Mouse (Mus musculus) midbrain, embryonic 12.5 days (tissue): ENCODE data around the gene Npc1l1. TPM values are rescaled to one million over a fixed set of nuclear protein-coding genes. Genes with fewer than 3 reads are reported as not detected.

ENCODE experiments used
- polyA plus RNA-seq: library from polyadenylated mRNA; unstranded; fragments of >200 nt; fragmentation: Nextera tagmentation; extraction: Ambion mirVana; gene quantifications from 2 replicates; pipeline ENCODE4 v1.2.1, GENCODE M21; 2016

Gene Npc1l1
- polyA plus RNA-seq, 1 experiment from 2014 or later: not detected

Other genes starting within 250 kb of the Npc1l1 start
- gene Camk2b, start 163.8 kb downstream of the Npc1l1 start, polyA plus RNA-seq: 11.1 and 13.0 TPM in 2 replicates
- gene A730071L15Rik, start 30.1 kb downstream of the Npc1l1 start, polyA plus RNA-seq: 0.38 and 0.41 TPM in 2 replicates
- 55.0 and 55.9 TPM in 2 replicates for gene Nudcd3, start 29.7 kb downstream of the Npc1l1 start, polyA plus RNA-seq
- gene Ddx56, start 37.6 kb upstream of the Npc1l1 start, polyA plus RNA-seq: 92.0 and 93.7 TPM in 2 replicates
- gene Tmed4, start 44.7 kb upstream of the Npc1l1 start, polyA plus RNA-seq: 150 and 153 TPM in 2 replicates
- 92.4 and 98.3 TPM in 2 replicates for gene Ogdh, start 61.5 kb upstream of the Npc1l1 start, polyA plus RNA-seq
- gene Zmiz2, start 158.9 kb upstream of the Npc1l1 start, polyA plus RNA-seq: 22.6 and 25.2 TPM in 2 replicates
- gene Ppia, start 185.3 kb upstream of the Npc1l1 start, polyA plus RNA-seq: 4,523 and 4,594 TPM in 2 replicates
- 831 and 843 TPM in 2 replicates for gene H2afv, start 214.3 kb upstream of the Npc1l1 start, polyA plus RNA-seq
- gene Purb, start 245.8 kb upstream of the Npc1l1 start, polyA plus RNA-seq: 16.8 and 17.0 TPM in 2 replicates